Mouse (Mus musculus) kidney, adult 8-10 months (tissue): ENCODE data around the gene Disp2.

ENCODE experiments used
- DNase-seq, 2 experiments: peaks; one replicate each; pipeline ENCODE4 v3.0.0; 2022

The Disp2 gene

DNA sequence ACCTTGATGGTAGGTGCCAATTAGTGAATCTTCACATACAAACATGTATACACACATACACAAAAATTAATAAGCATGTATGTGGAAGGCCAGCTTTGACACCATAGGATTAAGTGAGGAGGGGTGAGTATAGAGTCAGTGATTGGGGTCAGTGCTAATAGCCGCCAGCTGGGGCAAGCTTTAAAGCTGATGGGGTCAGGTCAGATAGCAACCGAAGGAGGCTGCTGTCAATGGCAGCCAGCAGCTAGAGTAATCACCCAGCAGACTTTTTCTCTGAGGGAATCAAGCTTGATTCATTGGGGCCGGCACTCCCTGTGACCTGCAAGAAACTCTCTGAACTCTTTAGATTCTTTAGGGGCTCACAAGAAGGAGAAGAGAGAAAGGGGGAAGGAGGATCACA, 72.2 kb downstream of the Disp2 start:
- DNase-seq = no peak
